In genomic region chr2:25200631-25201030, GRCm38 (mm10) we compare ENCODE assay signal across 18 mouse cellular contexts. TPM values are rescaled to one million over a fixed set of nuclear protein-coding genes. Genes with fewer than 3 reads are reported as not detected.
DNase-seq lines count a peak whose midpoint lies in the region.
"Had no signal": no experiment of that assay in that cellular context is flagged by ENCODE, and none has a peak within 500 bp of the region (broad histone marks: within the 10 kb centered on the region; RNA-seq: fewer than 3 reads in every experiment).

No protein-coding gene starts in this region.

- DNase-seq in heart, adult 11 months, result peak; percentile 91
- no peak for DNase-seq in heart, postnatal 14 days
- DNase-seq: adrenal gland, adult 2 months; adrenal gland, adult 8-10 months; adrenal gland, postnatal 10 days; adrenal gland, postnatal 14 days; adrenal gland, postnatal 25 days; adrenal gland, postnatal 36 days; B cell, adult 2 months; cerebellum, adult 11 months; cerebellum, adult 11-12 months; cerebellum, adult 18-20 months; cerebellum, adult 2 months had no signal

- intact Hi-C loops in heart, postnatal 14 days (cut with DNase I), result no loop called here

RNA-seq across cellular contexts. Expression of gene Tor4a, which starts 3.9 kb away (rescaled TPM):
- total RNA-seq in heart, postnatal 14 days (2021), result 1 to 10 TPM; 5.0 to 5.5 TPM

RNA-seq across cellular contexts. Expression of gene Nelfb, which starts 10.7 kb away (rescaled TPM):
- 10 to 100 TPM; 35.7 to 36.2 TPM for total RNA-seq in heart, postnatal 14 days (2021)

RNA-seq across cellular contexts. Expression of gene Stpg3, which starts 13.8 kb away (rescaled TPM):
- total RNA-seq in heart, postnatal 14 days (2021), result not detected
- total RNA-seq: adrenal gland, adult 18-20 months; adrenal gland, adult 2 months; adrenal gland, adult 8-10 months; adrenal gland, postnatal 10 days; adrenal gland, postnatal 14 days; adrenal gland, postnatal 25 days; adrenal gland, postnatal 36 days; adrenal gland, postnatal 4 days; CH12.LX; G1E; MEL had no signal

RNA-seq across cellular contexts. Expression of gene Fam166a, which starts 17.9 kb away (rescaled TPM):
- total RNA-seq in heart, postnatal 14 days (2021), result not detected
- total RNA-seq: adrenal gland, adult 18-20 months; adrenal gland, adult 2 months; adrenal gland, postnatal 10 days; adrenal gland, postnatal 14 days; adrenal gland, postnatal 36 days; G1E had no signal

RNA-seq across cellular contexts. Expression of gene Nrarp, which starts 20.1 kb away (rescaled TPM):
- total RNA-seq in heart, postnatal 14 days (2021), result 10 to 100 TPM; 14.0 to 15.0 TPM
